Mouse (Mus musculus): Measurements from ENCODE around the gene Vdac2.

Vdac2 gene

GRCm38 (mm10) chr14:21824938-21825337, at the start of gene Vdac2:
TSS of gene Vdac2 (plus strand) at chr14:21825238.
- DNase-seq (ENCODE audit: low spot score): no peak

- DNase-seq (ENCODE audit: low spot score): no peak
These were observed 48.8 kb upstream of the Vdac2 start for GRCm38 (mm10) chr14:21776201-21776600.

- no peak for DNase-seq (ENCODE audit: low spot score)
These were observed 38.5 kb upstream of the Vdac2 start for GRCm38 (mm10) chr14:21786500-21786899.

GRCm38 (mm10) chr14:21787374-21787773, 37.7 kb upstream of the Vdac2 start:
- no peak for DNase-seq (ENCODE audit: low spot score)

- no peak for DNase-seq (ENCODE audit: low spot score)
These were observed 36.9 kb upstream of the Vdac2 start for GRCm38 (mm10) chr14:21788121-21788520.

GRCm38 (mm10) chr14:21790585-21791251, 34.3 kb upstream of the Vdac2 start:
- DNase-seq (ENCODE audit: low spot score): no peak

- no peak for DNase-seq (ENCODE audit: low spot score)
These were observed 33.3 kb upstream of the Vdac2 start for GRCm38 (mm10) chr14:21791722-21792121.

- DNase-seq (ENCODE audit: low spot score): no peak
These were observed 32.8 kb upstream of the Vdac2 start for GRCm38 (mm10) chr14:21792250-21792649.

- no peak for DNase-seq (ENCODE audit: low spot score)
These were observed 24.4 kb upstream of the Vdac2 start for GRCm38 (mm10) chr14:21800641-21801040.

GRCm38 (mm10) chr14:21801624-21802023, 23.4 kb upstream of the Vdac2 start:
- no peak for DNase-seq (ENCODE audit: low spot score)

- DNase-seq (ENCODE audit: low spot score): no peak
These were observed 22.4 kb upstream of the Vdac2 start for GRCm38 (mm10) chr14:21802543-21803206.

GRCm38 (mm10) chr14:21806203-21806602, 18.8 kb upstream of the Vdac2 start:
- DNase-seq (ENCODE audit: low spot score): no peak

GRCm38 (mm10) chr14:21806631-21807160, 18.3 kb upstream of the Vdac2 start:
- no peak for DNase-seq (ENCODE audit: low spot score)

GRCm38 (mm10) chr14:21808208-21808922, 16.7 kb upstream of the Vdac2 start:
- DNase-seq (ENCODE audit: low spot score): no peak

- no peak for DNase-seq (ENCODE audit: low spot score)
These were observed 15.6 kb upstream of the Vdac2 start for GRCm38 (mm10) chr14:21809418-21809817.

- no peak for DNase-seq (ENCODE audit: low spot score)
These were observed 13.7 kb upstream of the Vdac2 start for GRCm38 (mm10) chr14:21811301-21811700.

- DNase-seq (ENCODE audit: low spot score): no peak
These were observed 13.2 kb upstream of the Vdac2 start for GRCm38 (mm10) chr14:21811744-21812393.

GRCm38 (mm10) chr14:21812590-21813162, 12.4 kb upstream of the Vdac2 start:
- peak; percentile 86 for DNase-seq (ENCODE audit: low spot score)

- DNase-seq (ENCODE audit: low spot score): no peak
These were observed 11.8 kb upstream of the Vdac2 start for GRCm38 (mm10) chr14:21813216-21813615.

- no peak for DNase-seq (ENCODE audit: low spot score)
These were observed 11.2 kb upstream of the Vdac2 start for GRCm38 (mm10) chr14:21813847-21814246.

- DNase-seq (ENCODE audit: low spot score): no peak
These were observed 10.4 kb upstream of the Vdac2 start for GRCm38 (mm10) chr14:21814606-21815005.

- DNase-seq (ENCODE audit: low spot score): no peak
These were observed 8.8 kb upstream of the Vdac2 start for GRCm38 (mm10) chr14:21816255-21816654.

All from embryo, embryonic 10.5 days (tissue).